Mouse (Mus musculus) heart, embryonic 13.5 days (tissue): ENCODE measurements around the gene Tulp4. TPM values are rescaled to one million over a fixed set of nuclear protein-coding genes. Genes with fewer than 3 reads are reported as not detected.

Source experiments
- ATAC-seq: fragments of 200-750 bp; cut with Nextera tagmentation; 2 replicates; pipeline ENCODE4 v1.8.0; 2017; ENCODE audit warnings: moderate TSS enrichment; ENCODE audit not compliant: insufficient number of reproducible peaks, low FRiP score, low TSS enrichment; ENCODE audit errors: extremely low read depth
- H3K27ac ChIP-seq: fragments of 300-500 bp; sonication (generic); replicated peaks from 2 replicates; pipeline ENCODE4 v1.5.1; 2015; ENCODE audit warnings: moderate library complexity, mild to moderate bottlenecking, inconsistent platforms
- H3K27me3 ChIP-seq: fragments of 300-500 bp; sonication (generic); replicated peaks from 2 replicates; pipeline ENCODE4 v1.6.1; 2015; ENCODE audit warnings: mild to moderate bottlenecking, inconsistent platforms
- H3K36me3 ChIP-seq: fragments of 300-500 bp; sonication (generic); 2 replicates; pipeline ENCODE4 v1.6.1; 2015; ENCODE audit warnings: mild to moderate bottlenecking, inconsistent platforms
- H3K4me1 ChIP-seq: fragments of 300-500 bp; sonication (generic); 2 replicates; pipeline ENCODE4 v1.6.1; 2015; ENCODE audit warnings: inconsistent platforms
- H3K4me2 ChIP-seq: fragments of 300-500 bp; sonication (generic); 2 replicates; pipeline ENCODE4 v1.6.1; 2015; ENCODE audit warnings: inconsistent platforms, mild to moderate bottlenecking, moderate library complexity
- H3K4me3 ChIP-seq: fragments of 300-500 bp; sonication (generic); 2 replicates; pipeline ENCODE4 v1.5.1; 2015; ENCODE audit warnings: moderate library complexity, mild to moderate bottlenecking, inconsistent platforms
- H3K9ac ChIP-seq: fragments of 300-500 bp; sonication (generic); 2 replicates; pipeline ENCODE4 v1.6.1; 2015; ENCODE audit warnings: inconsistent platforms, mild to moderate bottlenecking, moderate library complexity
- H3K9me3 ChIP-seq: fragments of 300-500 bp; sonication (generic); 2 replicates; pipeline ENCODE4 v1.6.1; 2016; ENCODE audit warnings: inconsistent platforms
- WGBS: fragments of 180-500 bp; shearing (Covaris S2); methylation state at CpG from one replicate; pipeline ENCODE4 v1.1.7; 2015; ENCODE audit warnings: mixed read lengths; 5-methylcytosine and 5-hydroxymethylcytosine counted together
- polyA plus RNA-seq: library from polyadenylated mRNA; unstranded; fragments of >200 nt; fragmentation: Nextera tagmentation; extraction: Ambion mirVana; gene quantifications from 2 replicates; pipeline ENCODE4 v1.2.1, GENCODE M21; 2015

The Tulp4 gene
- polyA plus RNA-seq, 1 experiment from 2014 or later: 60.6 TPM

- no peak overlapping the region for H3K27ac ChIP-seq
- ATAC-seq: no peak
- no peaks in the 10 kb centered on the region for H3K9me3 ChIP-seq
- H3K4me2 ChIP-seq: no peak overlapping the region
- H3K36me3 ChIP-seq: peaks cover 40% of the 10 kb centered on the region
- 90% methylated on average over 3 of the region's 3 CpGs for WGBS
- H3K4me1 ChIP-seq: peaks cover 12% of the 10 kb centered on the region
- H3K4me3 ChIP-seq: no peak overlapping the region
- no peak overlapping the region for H3K9ac ChIP-seq
- no peaks in the 10 kb centered on the region for H3K27me3 ChIP-seq
Measured at GRCm38 (mm10) chr17:6125441-6125840, 19.2 kb downstream of the Tulp4 start.

GRCm38 (mm10) chr17:6128039-6128438 is 21.8 kb downstream of the Tulp4 start:
- H3K9me3 ChIP-seq: no peaks in the 10 kb centered on the region
- no peak for ATAC-seq
- H3K4me3 ChIP-seq: no peak overlapping the region
- H3K4me1 ChIP-seq: peaks cover 16% of the 10 kb centered on the region
- peaks cover 28% of the 10 kb centered on the region for H3K36me3 ChIP-seq
- H3K9ac ChIP-seq: no peak overlapping the region
- H3K4me2 ChIP-seq: no peak overlapping the region
- peak overlapping the region; percentile 36; the same call in 1 of the 2 replicates for H3K27ac ChIP-seq
- H3K27me3 ChIP-seq: no peaks in the 10 kb centered on the region
- whole genome bisulfite sequencing: 17% methylated on average over 3 of the region's 3 CpGs

DNA sequence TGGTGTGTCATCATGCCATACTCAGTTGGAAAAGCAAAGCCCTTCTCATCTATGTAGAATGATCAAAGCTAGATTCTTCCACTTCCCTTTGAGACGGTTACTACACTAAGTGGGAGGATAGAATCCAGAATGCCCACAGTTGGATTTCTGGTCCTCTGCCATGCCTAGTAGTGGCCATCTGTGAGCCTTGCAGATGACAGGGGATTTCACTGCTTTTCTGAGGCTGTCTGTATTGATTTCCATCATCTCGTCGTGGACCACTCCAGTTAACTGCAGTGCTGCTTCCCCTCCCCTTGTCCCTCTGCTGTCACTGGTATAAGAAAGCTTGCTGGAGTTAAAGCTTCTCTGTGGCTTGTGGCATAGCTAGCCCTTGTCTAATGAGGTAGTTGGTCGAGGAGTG is 23.1 kb downstream of the Tulp4 start:
- Histone ChIP-seq H3K4me1 (peaks cover 16% of the 10 kb centered on the region), H3K27me3 (no peaks in the 10 kb centered on the region), H3K9me3 (no peaks in the 10 kb centered on the region), H3K9ac (no peak overlapping the region), H3K4me2 (no peak overlapping the region), H3K4me3 (no peak overlapping the region), H3K36me3 (peaks cover 26% of the 10 kb centered on the region), H3K27ac (no peak overlapping the region)
- no peak for ATAC-seq
- 77% methylated on average over 4 of the region's 4 CpGs for WGBS

- Histone ChIP-seq H3K4me3 (no peak overlapping the region), H3K36me3 (peaks cover 13% of the 10 kb centered on the region), H3K9me3 (no peaks in the 10 kb centered on the region), H3K9ac (no peak overlapping the region), H3K4me1 (peaks cover 16% of the 10 kb centered on the region), H3K4me2 (no peak overlapping the region), H3K27me3 (no peaks in the 10 kb centered on the region), H3K27ac (no peak overlapping the region)
- ATAC-seq: no peak
- WGBS: 90% methylated on average over 3 of the region's 3 CpGs
Measured at GRCm38 (mm10) chr17:6131083-6131482, 24.8 kb downstream of the Tulp4 start.

- no peak overlapping the region for H3K9ac ChIP-seq
- H3K4me3 ChIP-seq: no peak overlapping the region
- no peak overlapping the region for H3K4me2 ChIP-seq
- no peaks in the 10 kb centered on the region for H3K27me3 ChIP-seq
- peaks cover 14% of the 10 kb centered on the region for H3K4me1 ChIP-seq
- H3K36me3 ChIP-seq: peaks cover 50% of the 10 kb centered on the region
- H3K9me3 ChIP-seq: no peaks in the 10 kb centered on the region
- no peak for ATAC-seq
- no peak overlapping the region; the same call in 1 of the 2 replicates for H3K27ac ChIP-seq
- 61% methylated on average over 3 of the region's 3 CpGs for WGBS
Measured at GRCm38 (mm10) chr17:6140875-6141274, 34.6 kb downstream of the Tulp4 start.

DNA sequence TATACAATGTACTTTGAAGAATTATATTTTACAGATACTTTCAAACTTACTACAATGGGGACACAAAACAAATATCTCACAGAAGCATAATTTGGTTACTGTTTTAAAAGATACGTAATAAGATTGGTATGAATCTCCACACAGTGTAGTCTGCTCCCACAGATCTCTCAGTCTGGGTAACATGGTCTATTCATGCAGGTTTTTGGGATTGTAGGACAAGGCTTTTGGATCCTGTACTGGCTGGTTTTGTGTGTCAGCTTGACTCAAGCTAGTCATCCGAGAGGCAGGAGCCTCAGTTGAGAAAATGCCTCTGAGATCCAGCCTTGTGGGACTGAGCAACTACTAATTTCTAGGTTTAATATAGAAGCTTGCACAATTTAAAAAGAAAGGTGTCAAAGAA is 35.1 kb downstream of the Tulp4 start:
- no peak for ATAC-seq
- Histone ChIP-seq H3K27ac (0 out of 2 replicates have a peak overlapping the region, but pooled peaks have one; percentile 36), H3K9ac (no peak overlapping the region), H3K4me1 (peaks cover 14% of the 10 kb centered on the region), H3K27me3 (no peaks in the 10 kb centered on the region), H3K4me3 (no peak overlapping the region), H3K9me3 (no peaks in the 10 kb centered on the region), H3K36me3 (peaks cover 54% of the 10 kb centered on the region), H3K4me2 (no peak overlapping the region)
- 90% methylated on average over 2 of the region's 2 CpGs for WGBS

- no peak overlapping the region for H3K4me3 ChIP-seq
- H3K9me3 ChIP-seq: no peaks in the 10 kb centered on the region
- ATAC-seq: no peak
- H3K27me3 ChIP-seq: no peaks in the 10 kb centered on the region
- no peak overlapping the region for H3K4me2 ChIP-seq
- 73% methylated on average over 2 of the region's 2 CpGs for WGBS
- peaks cover 14% of the 10 kb centered on the region for H3K4me1 ChIP-seq
- no peak overlapping the region for H3K9ac ChIP-seq
- H3K36me3 ChIP-seq: peaks cover 29% of the 10 kb centered on the region
- no peak overlapping the region for H3K27ac ChIP-seq
Measured at GRCm38 (mm10) chr17:6145244-6145643, 39.0 kb downstream of the Tulp4 start.

DNA sequence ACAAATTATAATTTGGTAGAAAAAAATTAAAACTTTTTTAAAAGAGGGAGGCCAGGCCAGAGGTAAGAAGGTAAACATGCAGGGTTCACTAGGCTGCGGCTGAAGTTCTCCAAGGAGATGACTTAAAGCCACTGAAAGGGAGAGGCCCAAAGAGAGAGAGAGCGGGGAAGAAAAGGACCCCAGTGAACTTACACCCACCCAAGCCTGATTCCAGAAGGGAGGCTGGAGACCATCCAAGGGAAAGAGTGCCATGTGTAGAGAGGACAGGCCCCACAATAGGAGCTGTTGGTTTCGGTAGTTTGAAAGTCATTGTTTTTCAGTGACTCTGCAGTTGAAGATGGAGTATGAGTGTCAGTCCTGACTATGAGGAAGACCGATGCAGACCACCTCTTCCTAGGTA is 46.7 kb downstream of the Tulp4 start:
- Histone ChIP-seq H3K27me3 (no peaks in the 10 kb centered on the region), H3K4me3 (no peak overlapping the region), H3K27ac (no peak overlapping the region), H3K36me3 (peaks cover 9% of the 10 kb centered on the region), H3K9ac (no peak overlapping the region), H3K9me3 (no peaks in the 10 kb centered on the region), H3K4me1 (peaks cover 9% of the 10 kb centered on the region), H3K4me2 (no peak overlapping the region)
- no peak for ATAC-seq
- 84% methylated on average over 4 of the region's 4 CpGs for WGBS

DNA sequence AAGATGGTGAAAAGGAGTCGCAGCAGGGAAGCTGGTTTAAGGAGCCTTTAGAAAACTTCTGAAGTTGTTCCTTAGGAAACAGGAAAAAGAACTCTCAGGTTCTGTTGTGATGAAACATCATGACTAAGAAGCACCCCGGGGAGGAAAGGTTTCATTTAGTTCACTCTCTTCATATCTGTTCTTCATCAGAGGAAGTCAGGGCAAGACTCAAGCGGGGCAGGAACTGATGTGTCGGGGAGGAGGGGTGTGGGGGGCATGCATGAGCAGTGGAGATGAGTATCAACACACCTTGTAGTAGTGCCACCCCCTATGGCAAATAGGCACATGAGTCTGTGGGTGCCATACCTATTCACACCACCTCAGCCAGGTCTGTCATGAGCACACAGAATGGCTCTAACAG is 47.3 kb downstream of the Tulp4 start:
- Histone ChIP-seq H3K4me2 (no peak overlapping the region), H3K4me1 (peaks cover 9% of the 10 kb centered on the region), H3K9ac (no peak overlapping the region), H3K4me3 (no peak overlapping the region), H3K27me3 (no peaks in the 10 kb centered on the region), H3K27ac (no peak overlapping the region), H3K36me3 (peaks cover 9% of the 10 kb centered on the region), H3K9me3 (no peaks in the 10 kb centered on the region)
- no peak for ATAC-seq
- 79% methylated on average over 4 of the region's 4 CpGs for WGBS

GRCm38 (mm10) chr17:6154366-6154765 is 48.1 kb downstream of the Tulp4 start:
- no peaks in the 10 kb centered on the region for H3K27me3 ChIP-seq
- H3K9me3 ChIP-seq: no peaks in the 10 kb centered on the region
- no peak overlapping the region for H3K4me3 ChIP-seq
- no peak overlapping the region for H3K9ac ChIP-seq
- ATAC-seq: no peak
- peaks cover 9% of the 10 kb centered on the region for H3K36me3 ChIP-seq
- peaks cover 9% of the 10 kb centered on the region for H3K4me1 ChIP-seq
- H3K27ac ChIP-seq: no peak overlapping the region
- H3K4me2 ChIP-seq: no peak overlapping the region
- 72% methylated on average over 4 of the region's 4 CpGs for WGBS

DNA sequence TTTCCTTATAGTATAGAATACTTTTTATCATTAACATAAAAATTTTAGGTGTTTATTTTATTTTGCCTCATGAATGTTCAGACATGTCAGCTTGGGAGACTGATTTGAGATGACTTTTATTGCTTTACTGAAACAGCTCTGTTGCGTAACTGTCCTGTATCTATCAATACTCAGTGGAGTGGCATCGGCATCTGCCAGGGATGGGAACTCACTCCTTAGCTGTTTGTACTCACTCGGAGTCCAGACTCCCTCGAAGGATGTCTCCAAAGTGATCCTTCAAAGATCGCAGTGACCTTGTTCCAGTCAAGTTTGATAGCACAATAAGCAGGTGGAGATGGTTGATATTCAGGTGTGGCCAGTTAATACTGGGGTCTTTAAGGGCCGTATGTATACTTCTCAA is 54.3 kb downstream of the Tulp4 start:
- Histone ChIP-seq H3K27me3 (no peaks in the 10 kb centered on the region), H3K4me3 (no peak overlapping the region), H3K4me1 (peaks cover 40% of the 10 kb centered on the region), H3K4me2 (no peak overlapping the region), H3K9ac (no peak overlapping the region), H3K27ac (no peak overlapping the region), H3K9me3 (no peaks in the 10 kb centered on the region), H3K36me3 (no peaks in the 10 kb centered on the region)
- no peak for ATAC-seq
- WGBS: 79% methylated on average over 6 of the region's 6 CpGs

GRCm38 (mm10) chr17:6161916-6162315 is 55.7 kb downstream of the Tulp4 start:
- H3K4me1 ChIP-seq: peaks cover 40% of the 10 kb centered on the region
- no peak for ATAC-seq
- no peak overlapping the region for H3K27ac ChIP-seq
- H3K4me2 ChIP-seq: no peak overlapping the region
- H3K9me3 ChIP-seq: no peaks in the 10 kb centered on the region
- no peaks in the 10 kb centered on the region for H3K27me3 ChIP-seq
- no peak overlapping the region for H3K9ac ChIP-seq
- no peak overlapping the region for H3K4me3 ChIP-seq
- H3K36me3 ChIP-seq: no peaks in the 10 kb centered on the region
- 66% methylated on average over 9 of the region's 9 CpGs for WGBS
